Mouse (Mus musculus): ENCODE data around the gene Xab2. TPM values are rescaled to one million over a fixed set of nuclear protein-coding genes. Genes with fewer than 3 reads are reported as not detected.
"Not testable (repeated sequence)": the region's sequence is repeated elsewhere in the genome, so short reads cannot be mapped to it uniquely, and the experiment has no call there.

The Xab2 gene
- polyA plus RNA-seq, 1 experiment from 2014 or later: 52.8 TPM

DNA sequence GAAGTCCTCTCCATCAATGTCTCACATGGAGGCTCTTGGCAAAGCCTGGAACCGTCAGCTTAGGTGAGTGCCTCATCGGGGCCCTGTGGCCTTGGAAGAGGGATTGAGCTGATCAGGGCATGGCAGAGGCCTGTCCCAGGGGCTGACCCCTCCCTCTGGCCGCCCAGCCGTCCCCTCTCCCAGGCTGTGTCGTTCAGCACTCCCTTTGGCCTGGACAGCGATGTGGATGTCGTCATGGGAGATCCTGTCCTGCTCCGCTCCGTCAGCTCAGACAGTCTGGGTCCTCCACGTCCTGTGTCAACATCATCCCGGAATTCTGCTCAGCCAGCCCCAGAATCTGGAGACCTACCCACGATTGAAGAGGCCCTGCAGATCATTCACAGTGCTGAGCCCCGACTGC lies 17.7 kb downstream of the Xab2 start:
- Histone ChIP-seq H3K9me3 (no peaks in the 10 kb centered on the region), H3K4me2 (no peak overlapping the region), H3K36me3 (peaks cover 98% of the 10 kb centered on the region), H3K4me3 (no peak overlapping the region), H3K27ac (replicated peaks) (no peak overlapping the region), H3K27me3 (no peaks in the 10 kb centered on the region), H3K4me1 (replicated peaks) (no peaks in the 10 kb centered on the region), H3K9ac (no peak overlapping the region)
- no peak for ATAC-seq (ENCODE audit: low read depth)
- 86% methylated on average over 13 of the region's 13 CpGs for WGBS

GRCm38 (mm10) chr8:3600401-3600800 lies 20.7 kb downstream of the Xab2 start:
- WGBS: 88% methylated on average over 6 of the region's 6 CpGs
- H3K4me1 ChIP-seq (replicated peaks): no peaks in the 10 kb centered on the region

DNA sequence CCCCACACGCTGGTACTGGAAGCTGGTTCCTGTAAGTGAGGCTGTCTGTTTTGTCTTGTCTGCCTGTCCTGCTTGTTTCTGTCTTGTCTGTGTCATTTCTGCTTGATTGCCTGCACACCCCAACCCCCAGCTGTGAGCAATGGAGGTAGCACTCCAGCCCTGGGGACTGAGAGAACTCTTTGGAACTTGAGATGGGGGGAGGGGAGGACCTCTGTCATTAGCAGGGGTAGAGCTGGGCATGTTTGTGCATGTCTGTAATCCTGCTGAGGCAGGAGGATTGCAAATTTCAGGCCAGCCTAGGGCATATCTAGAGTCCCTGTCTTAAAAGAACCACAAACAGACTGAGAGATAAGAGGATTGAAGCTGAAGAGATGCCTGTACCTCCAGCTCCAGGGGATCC lies 21.9 kb downstream of the Xab2 start:
- Histone ChIP-seq H3K9me3 (no peaks in the 10 kb centered on the region), H3K9ac (no peak overlapping the region), H3K27me3 (no peaks in the 10 kb centered on the region), H3K27ac (replicated peaks) (no peak overlapping the region), H3K36me3 (peaks cover 67% of the 10 kb centered on the region), H3K4me3 (no peak overlapping the region), H3K4me2 (no peak overlapping the region), H3K4me1 (replicated peaks) (no peaks in the 10 kb centered on the region)
- 62% methylated on average over 1 of the region's 1 CpGs for WGBS
- no peak for ATAC-seq (ENCODE audit: low read depth)

More at GRCm38 (mm10) chr8:3600401-3600800, 20.7 kb downstream of the Xab2 start:
- no peak overlapping the region for H3K4me3 ChIP-seq
- no peak overlapping the region for H3K27ac ChIP-seq (replicated peaks)
- no peak overlapping the region for H3K4me2 ChIP-seq
- H3K9me3 ChIP-seq: no peaks in the 10 kb centered on the region
- ATAC-seq (ENCODE audit: low read depth): no peak
- no peaks in the 10 kb centered on the region for H3K27me3 ChIP-seq
- no peak overlapping the region for H3K9ac ChIP-seq
- peaks cover 79% of the 10 kb centered on the region for H3K36me3 ChIP-seq

DNA sequence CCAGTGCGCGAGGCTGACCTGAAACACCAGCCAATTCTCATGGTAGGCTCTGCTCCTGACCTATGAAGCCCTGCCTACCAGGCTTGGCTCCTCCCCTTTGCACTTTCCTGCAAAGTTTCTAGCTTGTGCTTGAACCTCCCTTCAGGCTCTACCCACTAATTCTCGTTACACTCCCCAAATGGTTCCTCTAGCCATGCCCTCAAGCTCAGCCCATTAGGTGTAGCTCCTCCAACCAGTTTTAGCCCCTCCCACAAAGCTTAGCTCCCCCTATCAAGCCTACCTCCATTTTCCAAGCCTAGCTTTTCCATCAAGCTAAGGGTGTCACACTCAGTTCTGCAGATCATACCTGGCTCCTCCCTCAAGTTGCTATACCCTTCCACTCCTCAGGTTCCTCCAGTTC lies 23.1 kb downstream of the Xab2 start:
- WGBS: 80% methylated on average over 3 of the region's 3 CpGs
- Histone ChIP-seq H3K36me3 (peaks cover 55% of the 10 kb centered on the region), H3K27ac (replicated peaks) (no peak overlapping the region), H3K4me2 (no peak overlapping the region), H3K9me3 (no peaks in the 10 kb centered on the region), H3K4me3 (no peak overlapping the region), H3K4me1 (replicated peaks) (peaks cover 6% of the 10 kb centered on the region), H3K9ac (no peak overlapping the region), H3K27me3 (no peaks in the 10 kb centered on the region)
- no peak for ATAC-seq (ENCODE audit: low read depth)

- Histone ChIP-seq H3K9me3 (no peaks in the 10 kb centered on the region), H3K36me3 (peaks cover 21% of the 10 kb centered on the region), H3K4me1 (replicated peaks) (peaks cover 7% of the 10 kb centered on the region), H3K27ac (replicated peaks) (no peak overlapping the region), H3K9ac (no peak overlapping the region), H3K27me3 (no peaks in the 10 kb centered on the region), H3K4me2 (no peak overlapping the region), H3K4me3 (no peak overlapping the region)
- 83% methylated on average over 2 of the region's 2 CpGs for WGBS
- no peak for ATAC-seq (ENCODE audit: low read depth)
Measured at GRCm38 (mm10) chr8:3594466-3594865, 26.6 kb downstream of the Xab2 start.

GRCm38 (mm10) chr8:3593470-3593869 lies 27.6 kb downstream of the Xab2 start:
- WGBS: 68% methylated on average over 3 of the region's 3 CpGs
- Histone ChIP-seq H3K4me1 (replicated peaks) (peaks cover 15% of the 10 kb centered on the region), H3K9ac (no peak overlapping the region), H3K9me3 (no peaks in the 10 kb centered on the region), H3K36me3 (peaks cover 11% of the 10 kb centered on the region), H3K27ac (replicated peaks) (no peak overlapping the region), H3K4me2 (no peak overlapping the region), H3K4me3 (no peak overlapping the region), H3K27me3 (no peaks in the 10 kb centered on the region)
- ATAC-seq (ENCODE audit: low read depth): no peak

- H3K4me3 ChIP-seq: peak overlapping the region; percentile 87
- H3K4me1 ChIP-seq (replicated peaks): peaks cover 14% of the 10 kb centered on the region
- WGBS: 3% methylated on average over 11 of the region's 11 CpGs
- H3K36me3 ChIP-seq: no peaks in the 10 kb centered on the region
- 0 out of 2 replicates have a peak, but pooled peaks cover 5% of the 10 kb centered on the region for H3K27me3 ChIP-seq
- H3K4me2 ChIP-seq: peak overlapping the region; percentile 81
- no peaks in the 10 kb centered on the region for H3K9me3 ChIP-seq
- H3K9ac ChIP-seq: peak overlapping the region; percentile 93
- H3K27ac ChIP-seq (replicated peaks): peak overlapping the region; percentile 89
- peak; percentile 80 for ATAC-seq (ENCODE audit: low read depth)
Measured at GRCm38 (mm10) chr8:3588258-3588633, 32.9 kb downstream of the Xab2 start.

DNA sequence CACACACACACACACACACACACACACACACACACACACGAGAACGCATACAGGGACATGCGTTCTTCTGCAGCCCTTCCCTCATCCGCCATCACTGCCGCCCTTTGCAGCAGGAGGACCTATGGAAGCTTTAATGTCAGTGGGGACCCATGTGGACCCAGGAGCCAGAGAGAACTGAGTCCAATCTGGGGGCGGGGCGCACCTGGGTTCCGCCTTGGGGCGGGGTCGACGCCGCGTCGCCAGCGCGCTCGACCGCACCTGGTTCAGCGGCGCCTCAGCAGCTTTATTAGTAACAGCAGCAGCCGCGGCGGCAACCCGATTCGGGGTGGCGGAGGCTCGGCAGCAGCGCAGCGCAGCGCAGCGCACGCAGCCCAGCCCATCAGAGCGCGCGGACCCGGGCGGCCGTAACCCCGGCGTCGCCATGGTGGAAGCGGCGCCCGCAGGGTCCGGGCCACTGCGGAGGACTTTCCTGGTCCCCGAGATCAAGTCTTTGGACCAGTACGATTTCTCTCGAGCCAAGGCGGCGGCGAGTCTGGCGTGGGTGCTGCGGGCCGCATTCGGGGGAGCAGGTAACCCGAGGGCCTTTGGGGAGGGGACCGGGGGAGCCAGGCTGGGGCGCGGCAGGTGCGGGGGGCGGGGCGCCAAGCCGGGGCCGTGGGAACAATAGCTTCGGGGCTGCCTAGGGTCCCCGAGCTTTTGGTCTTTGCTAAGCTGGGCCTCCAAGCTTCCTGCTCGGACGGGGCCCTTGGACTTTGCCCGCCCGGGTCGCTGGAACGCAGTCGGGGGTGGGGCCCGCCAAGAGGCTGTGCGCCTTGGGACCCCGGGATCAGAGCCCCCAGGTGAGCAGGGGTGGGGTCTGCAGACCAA lies 33.5 kb downstream of the Xab2 start:
- peaks cover 11% of the 10 kb centered on the region; the same call in 1 of the 2 replicates for H3K4me1 ChIP-seq (replicated peaks)
- H3K4me3 ChIP-seq: peak overlapping the region; percentile 87
- peak overlapping the region; percentile 81 for H3K4me2 ChIP-seq
- WGBS: under 1% methylated on average over 77 of the region's 77 CpGs
- H3K36me3 ChIP-seq: no peaks in the 10 kb centered on the region
- peak; percentile 82 for ATAC-seq (ENCODE audit: low read depth)
- peak overlapping the region; percentile 89 for H3K27ac ChIP-seq (replicated peaks)
- H3K9me3 ChIP-seq: no peaks in the 10 kb centered on the region
- 0 out of 2 replicates have a peak, but pooled peaks cover 5% of the 10 kb centered on the region for H3K27me3 ChIP-seq
- peak overlapping the region; percentile 93 for H3K9ac ChIP-seq

- Histone ChIP-seq H3K4me3 (peak within 1 kb of the TSS; percentile 87), H3K27me3 (0 out of 2 replicates have a peak, but pooled peaks cover 5% of the 10 kb centered on the region), H3K27ac (replicated peaks) (peak within 1 kb of the TSS; percentile 89), H3K4me2 (peak within 1 kb of the TSS; percentile 81), H3K9me3 (no peaks in the 10 kb centered on the region), H3K36me3 (no peaks in the 10 kb centered on the region), H3K4me1 (replicated peaks) (peaks cover 11% of the 10 kb centered on the region; the same call in 1 of the 2 replicates), H3K9ac (peak within 1 kb of the TSS; percentile 93)
- 1% methylated on average over 7 of the region's 7 CpGs for WGBS
- ATAC-seq (ENCODE audit: low read depth): no peak
Measured at GRCm38 (mm10) chr8:3586993-3587390, 34.1 kb downstream of the Xab2 start, which contains the start of gene Camsap3. TSS of gene Camsap3 (plus strand) at chr8:3587293.

- no peak overlapping the region for H3K4me2 ChIP-seq
- no peaks in the 10 kb centered on the region for H3K9me3 ChIP-seq
- H3K4me3 ChIP-seq: no peak overlapping the region
- WGBS: 96% methylated on average over 2 of the region's 2 CpGs
- no peak for ATAC-seq (ENCODE audit: low read depth)
- H3K9ac ChIP-seq: no peak overlapping the region
- no peaks in the 10 kb centered on the region for H3K36me3 ChIP-seq
- 0 out of 2 replicates have a peak, but pooled peaks cover 5% of the 10 kb centered on the region for H3K27me3 ChIP-seq
- H3K4me1 ChIP-seq (replicated peaks): peaks cover 11% of the 10 kb centered on the region; the same call in 1 of the 2 replicates
- no peak overlapping the region for H3K27ac ChIP-seq (replicated peaks)
Measured at GRCm38 (mm10) chr8:3586452-3586851, 34.7 kb downstream of the Xab2 start.

DNA sequence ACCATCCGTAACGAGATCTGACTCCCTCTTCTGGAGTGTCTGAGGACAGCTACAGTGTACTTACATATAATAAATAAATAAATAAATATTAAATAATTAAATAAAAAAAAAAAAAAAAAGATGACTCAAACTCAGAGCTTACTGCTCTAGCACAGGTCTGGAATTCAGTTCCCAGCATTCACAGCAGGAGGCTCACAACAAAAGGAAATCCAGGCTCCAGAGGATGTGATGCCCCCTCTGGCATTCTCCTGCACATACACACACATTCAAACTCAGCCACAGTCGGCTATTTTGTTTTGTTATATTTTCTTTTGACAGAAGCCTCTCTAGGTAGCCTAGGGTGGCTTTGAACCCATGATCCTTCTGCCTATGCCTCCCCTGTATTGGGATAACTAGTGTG lies 39.2 kb downstream of the Xab2 start:
- H3K36me3 ChIP-seq; H3K4me2 ChIP-seq; H3K27me3 ChIP-seq; H3K9me3 ChIP-seq; H3K4me3 ChIP-seq; H3K4me1 ChIP-seq (replicated peaks); H3K9ac ChIP-seq; H3K27ac ChIP-seq (replicated peaks); ATAC-seq (ENCODE audit: low read depth): not testable (repeated sequence)
- WGBS: 96% methylated on average over 1 of the region's 3 CpGs

- ATAC-seq (ENCODE audit: low read depth): no peak
- 86% methylated on average over 9 of the region's 9 CpGs for WGBS
Measured at GRCm38 (mm10) chr8:3579390-3580364, 41.4 kb downstream of the Xab2 start.

More at GRCm38 (mm10) chr8:3579390-3580364, 41.4 kb downstream of the Xab2 start:
- H3K4me2 ChIP-seq: no peak overlapping the region
- H3K4me3 ChIP-seq: no peak overlapping the region
- H3K27me3 ChIP-seq: no peaks in the 10 kb centered on the region
- H3K9me3 ChIP-seq: no peaks in the 10 kb centered on the region
- H3K27ac ChIP-seq (replicated peaks): no peak overlapping the region
- no peak overlapping the region for H3K9ac ChIP-seq
- H3K36me3 ChIP-seq: no peaks in the 10 kb centered on the region
- H3K4me1 ChIP-seq (replicated peaks): no peaks in the 10 kb centered on the region
